Mouse (Mus musculus): Measurements from ENCODE around the gene Plet1. TPM values are rescaled to one million over a fixed set of nuclear protein-coding genes. Genes with fewer than 3 reads are reported as not detected.

The Plet1 gene
- polyA plus RNA-seq, 1 experiment from 2014 or later = 0.90 TPM

DNA sequence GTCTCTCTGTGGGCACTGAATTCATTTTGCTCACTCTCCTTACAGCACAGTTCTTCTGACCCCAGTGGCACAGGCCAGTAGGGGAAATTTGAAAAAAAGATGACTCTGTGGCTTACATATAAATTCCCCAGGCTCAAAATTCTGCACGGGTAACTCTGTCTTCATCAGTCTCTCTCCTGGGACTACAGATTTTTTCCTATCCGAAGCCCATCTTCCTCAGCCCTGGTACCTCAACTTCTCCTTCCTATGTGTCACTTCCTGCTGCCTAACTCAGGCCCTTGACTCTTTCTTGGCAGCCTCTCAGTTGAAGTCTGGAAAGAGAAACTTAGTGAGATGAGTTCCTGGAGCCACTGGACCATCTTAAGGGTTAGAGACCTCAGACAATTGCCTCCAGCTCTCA lies 59.2 kb downstream of the Plet1 start:
- no peaks in the 10 kb centered on the region for H3K9me3 ChIP-seq (ENCODE audit: control insufficient read depth, low read length)

DNA sequence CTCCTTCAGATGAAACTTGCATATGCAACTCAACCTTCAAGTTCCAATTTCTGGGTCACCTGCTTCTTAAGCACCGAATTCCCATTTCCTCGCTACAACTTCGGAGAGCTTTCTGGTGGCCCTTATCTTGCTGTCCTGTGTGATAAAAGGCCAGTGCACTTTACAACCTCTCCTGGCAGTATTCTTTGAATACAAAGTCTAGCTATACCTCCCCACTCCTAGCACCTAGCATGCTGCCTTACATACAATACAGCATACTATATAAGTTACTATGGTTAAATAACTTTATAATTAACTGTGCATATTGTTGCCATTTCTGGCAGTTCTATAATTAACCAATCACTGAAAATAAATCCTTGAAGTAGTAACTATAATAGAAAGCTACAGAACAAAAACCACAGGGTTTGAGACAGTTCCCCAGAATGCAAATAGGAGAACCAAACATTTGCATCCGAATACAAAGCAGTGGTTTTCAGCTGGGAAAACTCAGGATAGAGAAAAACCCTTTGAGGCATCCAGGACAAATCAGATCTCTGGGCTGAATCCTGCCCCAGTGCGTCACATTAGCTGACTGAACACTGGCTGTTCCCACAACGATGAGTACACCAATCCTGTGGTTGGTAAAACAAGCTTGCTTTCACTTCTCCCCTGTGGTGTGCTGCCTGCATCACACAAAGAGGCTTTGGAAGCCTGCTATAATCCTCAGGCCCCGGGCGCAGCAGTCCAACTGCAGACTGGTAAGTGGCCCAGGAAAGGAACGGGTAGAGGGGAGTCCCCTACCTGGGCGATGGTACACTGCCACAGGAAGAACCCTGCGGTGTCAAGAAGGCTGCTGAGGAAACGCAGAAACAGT lies 60.1 kb downstream of the Plet1 start, which contains the start of gene Il18:
Gene Il18 (plus strand): TSS at position 587 of the 853 bp plus-strand sequence.
- Histone ChIP-seq H3K4me2 (ENCODE audit: low read length) (peak within 1 kb of the TSS; percentile 55), H3K4me1 (ENCODE audit: control insufficient read depth, insufficient read depth, low read depth, low read length) (peaks cover 6% of the 10 kb centered on the region), H3K9ac (ENCODE audit: low read depth, low read length) (peak within 1 kb of the TSS; percentile 39), H3K27ac (ENCODE audit: low read depth, low read length) (peak within 1 kb of the TSS; percentile 69), H3K9me3 (ENCODE audit: control insufficient read depth, low read length) (no peaks in the 10 kb centered on the region), H3K27me3 (replicated peaks; ENCODE audit: control insufficient read depth, insufficient read depth, low read length) (no peaks in the 10 kb centered on the region), H3K36me3 (ENCODE audit: control insufficient read depth, insufficient read depth, low read length) (no peaks in the 10 kb centered on the region), H3K4me3 (ENCODE audit: low read length) (peak within 1 kb of the TSS; percentile 31)
- WGBS = 22% methylated on average over 12 of the region's 12 CpGs
- peak; percentile 97 for ATAC-seq

More for the DNA sequence above, 59.2 kb downstream of the Plet1 start:
- no peaks in the 10 kb centered on the region for H3K36me3 ChIP-seq (ENCODE audit: control insufficient read depth, insufficient read depth, low read length)
- WGBS = 82% methylated on average over 2 of the region's 2 CpGs
- peaks cover 6% of the 10 kb centered on the region for H3K4me1 ChIP-seq (ENCODE audit: control insufficient read depth, insufficient read depth, low read depth, low read length)
- no peak overlapping the region for H3K4me3 ChIP-seq (ENCODE audit: low read length)
- ATAC-seq = no peak
- H3K27ac ChIP-seq (ENCODE audit: low read depth, low read length) = no peak overlapping the region
- H3K9ac ChIP-seq (ENCODE audit: low read depth, low read length) = no peak overlapping the region
- H3K27me3 ChIP-seq (replicated peaks; ENCODE audit: control insufficient read depth, insufficient read depth, low read length) = no peaks in the 10 kb centered on the region
- no peak overlapping the region for H3K4me2 ChIP-seq (ENCODE audit: low read length)

DNA sequence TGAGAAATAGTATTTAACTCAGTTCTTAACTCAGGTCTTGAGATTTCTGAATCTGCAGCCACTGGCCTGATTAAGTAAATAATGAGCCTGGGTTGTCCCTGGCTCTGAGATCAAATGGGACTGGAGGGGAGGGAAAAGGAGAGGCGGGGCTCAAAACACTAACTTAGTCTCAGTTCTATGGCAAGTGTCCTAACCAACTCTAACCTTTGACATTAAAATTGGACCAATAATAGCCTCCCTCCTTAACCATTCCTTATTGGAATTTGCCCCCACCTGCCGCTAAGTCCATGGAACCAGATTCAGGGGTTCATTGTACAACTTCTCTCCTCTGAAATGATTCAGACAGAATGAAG lies 60.7 kb downstream of the Plet1 start, which contains the start of gene Bco2:
Gene Bco2 (minus strand): TSS at position 88 of the 353 bp plus-strand sequence.
- no peaks in the 10 kb centered on the region for H3K36me3 ChIP-seq (ENCODE audit: control insufficient read depth, insufficient read depth, low read length)
- H3K9ac ChIP-seq (ENCODE audit: low read depth, low read length) = peak within 1 kb of the TSS; percentile 39
- peak within 1 kb of the TSS; percentile 69 for H3K27ac ChIP-seq (ENCODE audit: low read depth, low read length)
- H3K27me3 ChIP-seq (replicated peaks; ENCODE audit: control insufficient read depth, insufficient read depth, low read length) = no peaks in the 10 kb centered on the region
- peak within 1 kb of the TSS; percentile 31 for H3K4me3 ChIP-seq (ENCODE audit: low read length)
- peak within 1 kb of the TSS; percentile 55 for H3K4me2 ChIP-seq (ENCODE audit: low read length)
- no peaks in the 10 kb centered on the region for H3K9me3 ChIP-seq (ENCODE audit: control insufficient read depth, low read length)
- peak; percentile 64 for ATAC-seq
- H3K4me1 ChIP-seq (ENCODE audit: control insufficient read depth, insufficient read depth, low read depth, low read length) = peaks cover 6% of the 10 kb centered on the region
- 24% methylated on average over 2 of the region's 2 CpGs for WGBS

Other genes starting within 250 kb of the Plet1 start
- 106 and 154 TPM in 2 replicates for gene Rpl10-ps3, start 149.6 kb upstream of the Plet1 start, polyA plus RNA-seq (2015; fragmentation: Nextera tagmentation; extraction: Ambion mirVana)
- gene Pts, start 34.2 kb downstream of the Plet1 start, polyA plus RNA-seq (2015; fragmentation: Nextera tagmentation; extraction: Ambion mirVana) = 95.6 and 113 TPM in 2 replicates
- 19.3 and 21.9 TPM in 2 replicates for gene Il18, start 60.3 kb downstream of the Plet1 start, polyA plus RNA-seq (2015; fragmentation: Nextera tagmentation; extraction: Ambion mirVana)
- 0.59 and 0.64 TPM in 2 replicates for gene Bco2, start 60.7 kb downstream of the Plet1 start, polyA plus RNA-seq (2015; fragmentation: Nextera tagmentation; extraction: Ambion mirVana)
- gene Tex12, start 66.8 kb downstream of the Plet1 start, polyA plus RNA-seq (2015; fragmentation: Nextera tagmentation; extraction: Ambion mirVana) = 0.34 and 0.36 TPM in 2 replicates
- 283 and 319 TPM in 2 replicates for gene Sdhd, start 109.3 kb downstream of the Plet1 start, polyA plus RNA-seq (2015; fragmentation: Nextera tagmentation; extraction: Ambion mirVana)
- 311 and 364 TPM in 2 replicates for gene Timm8b, start 109.4 kb downstream of the Plet1 start, polyA plus RNA-seq (2015; fragmentation: Nextera tagmentation; extraction: Ambion mirVana)
- 5.2 and 7.1 TPM in 2 replicates for gene Pih1d2, start 122.8 kb downstream of the Plet1 start, polyA plus RNA-seq (2015; fragmentation: Nextera tagmentation; extraction: Ambion mirVana)
- gene Nkapd1, start 122.9 kb downstream of the Plet1 start, polyA plus RNA-seq (2015; fragmentation: Nextera tagmentation; extraction: Ambion mirVana) = 15.3 and 16.4 TPM in 2 replicates
- gene Dlat, start 165.3 kb downstream of the Plet1 start, polyA plus RNA-seq (2015; fragmentation: Nextera tagmentation; extraction: Ambion mirVana) = 58.8 and 60.1 TPM in 2 replicates
- gene Dixdc1, start 245.0 kb downstream of the Plet1 start, polyA plus RNA-seq (2015; fragmentation: Nextera tagmentation; extraction: Ambion mirVana) = 31.6 and 33.7 TPM in 2 replicates